Mouse (Mus musculus) G1E (cell line): ENCODE results near the gene Carm1.

Experiments used
- CTCF ChIP-seq: IDR thresholded peaks from 2 replicates; pipeline ENCODE4 v1.5.1; 2012; ENCODE audit warnings: low read depth, low read length, inconsistent platforms, mixed read lengths
- GATA1 ChIP-seq: IDR thresholded peaks from 2 replicates; pipeline ENCODE4 v1.6.1; 2012; ENCODE audit warnings: borderline replicate concordance, low read length, inconsistent platforms, mixed read lengths
- TAL1 ChIP-seq: conservative IDR thresholded peaks from 2 replicates; pipeline ENCODE4 v1.6.1; 2012; ENCODE audit warnings: low read depth, low read length, inconsistent platforms, mixed read lengths

- TF ChIP-seq CTCF (no peak), GATA1 (no peak), TAL1 (no peak)
Observed at GRCm38 (mm10) chr9:21594838-21595237, 48.1 kb downstream of the Carm1 start.
